Mouse (Mus musculus) CD4-positive naive resting alpha-beta T cell, adult 76 days (primary cell): Measurements from ENCODE around the gene Gm10147. TPM values are rescaled to one million over a fixed set of nuclear protein-coding genes. Genes with fewer than 3 reads are reported as not detected.

ENCODE experiments used
- total RNA-seq: library from RNA; stranded (reverse); gene quantifications from one replicate; pipeline ENCODE4 v1.2.4, GENCODE M21; 2023

Gene Gm10147
- not detected for total RNA-seq

DNA sequence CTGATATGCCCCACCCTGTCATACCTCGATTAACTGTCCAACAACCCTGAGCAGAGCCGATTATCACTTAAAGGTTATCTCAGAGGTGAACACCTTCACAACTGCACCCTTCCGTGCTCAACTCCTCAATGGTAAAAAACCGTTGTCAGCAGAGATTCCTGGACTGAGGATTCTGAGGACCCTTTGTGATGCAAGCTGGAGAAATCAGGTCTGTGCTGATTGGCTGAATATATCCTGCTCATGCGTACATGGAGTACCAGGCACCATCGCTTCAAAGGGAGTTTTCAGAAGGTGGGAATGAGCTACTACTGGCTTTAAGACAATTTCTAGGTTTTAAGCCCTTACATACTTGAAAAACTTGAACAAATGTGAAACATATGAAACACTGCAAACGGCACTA, at the start of gene Gm10147:
Gene Gm10147 (minus strand): TSS at position 101 of the 400 bp plus-strand sequence.

